Mouse (Mus musculus): Measurements from ENCODE around the gene Tyw1. TPM values are rescaled to one million over a fixed set of nuclear protein-coding genes. Genes with fewer than 3 reads are reported as not detected.

Gene Tyw1
- 25.4 and 29.6 TPM in 2 replicates for polyA plus RNA-seq (2015; fragmentation: Nextera tagmentation; extraction: Ambion mirVana)

GRCm38 (mm10) chr5:130255017-130255720 is at the start of gene Tyw1, which contains the start of gene Sbds:
Gene Tyw1 (plus strand): TSS chr5:130255619.
Gene Sbds (minus strand): TSS chr5:130255530.
- WGBS: under 1% methylated on average over 52 of the region's 52 CpGs
- Histone ChIP-seq H3K4me2 (ENCODE audit: low read length) (peak within 1 kb of the TSS; percentile 73), H3K9ac (replicated peaks; ENCODE audit: low read depth, low read length) (peak within 1 kb of the TSS; percentile 87), H3K27me3 (replicated peaks; ENCODE audit: control insufficient read depth, insufficient read depth, low read length) (no peaks in the 10 kb centered on the region), H3K36me3 (ENCODE audit: control insufficient read depth, insufficient read depth) (peaks cover 6% of the 10 kb centered on the region), H3K27ac (ENCODE audit: low read length) (peak within 1 kb of the TSS; percentile 87), H3K4me3 (replicated peaks; ENCODE audit: low read length) (peak within 1 kb of the TSS; percentile 85), H3K4me1 (replicated peaks; ENCODE audit: control insufficient read depth, insufficient read depth, low read length) (peaks cover 31% of the 10 kb centered on the region), H3K9me3 (ENCODE audit: control insufficient read depth, low read length) (no peaks in the 10 kb centered on the region)
- ATAC-seq: peak; percentile 89

GRCm38 (mm10) chr5:130207299-130207698 is 48.1 kb upstream of the Tyw1 start:
- H3K9ac ChIP-seq (replicated peaks; ENCODE audit: low read depth, low read length): no peak overlapping the region
- no peak overlapping the region for H3K27ac ChIP-seq (ENCODE audit: low read length)
- no peak for ATAC-seq
- H3K4me1 ChIP-seq (replicated peaks; ENCODE audit: control insufficient read depth, insufficient read depth, low read length): no peaks in the 10 kb centered on the region
- no peaks in the 10 kb centered on the region for H3K9me3 ChIP-seq (ENCODE audit: control insufficient read depth, low read length)
- peaks cover 25% of the 10 kb centered on the region for H3K36me3 ChIP-seq (ENCODE audit: control insufficient read depth, insufficient read depth)
- no peak overlapping the region for H3K4me2 ChIP-seq (ENCODE audit: low read length)
- WGBS: 93% methylated on average over 4 of the region's 4 CpGs
- no peaks in the 10 kb centered on the region for H3K27me3 ChIP-seq (replicated peaks; ENCODE audit: control insufficient read depth, insufficient read depth, low read length)
- no peak overlapping the region for H3K4me3 ChIP-seq (replicated peaks; ENCODE audit: low read length)

DNA sequence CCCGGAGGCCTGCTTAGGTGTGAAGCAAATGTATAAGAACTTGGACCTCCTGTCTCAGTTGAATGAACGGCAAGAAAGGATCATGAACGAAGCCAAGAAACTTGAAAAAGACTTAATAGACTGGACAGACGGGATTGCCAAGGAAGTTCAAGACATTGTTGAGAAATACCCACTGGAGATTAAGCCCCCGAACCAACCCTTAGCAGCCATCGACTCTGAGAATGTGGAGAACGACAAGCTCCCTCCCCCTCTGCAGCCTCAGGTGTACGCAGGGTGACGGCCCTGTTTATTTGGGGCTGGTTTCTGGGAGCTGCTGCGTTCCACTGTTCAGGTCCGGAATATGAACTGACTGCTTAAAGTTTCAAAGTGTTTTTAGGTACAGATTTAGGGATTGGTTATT is 42.5 kb upstream of the Tyw1 start:
- Histone ChIP-seq H3K9ac (replicated peaks; ENCODE audit: low read depth, low read length) (no peak overlapping the region), H3K27me3 (replicated peaks; ENCODE audit: control insufficient read depth, insufficient read depth, low read length) (no peaks in the 10 kb centered on the region), H3K4me1 (replicated peaks; ENCODE audit: control insufficient read depth, insufficient read depth, low read length) (no peaks in the 10 kb centered on the region), H3K4me3 (replicated peaks; ENCODE audit: low read length) (no peak overlapping the region), H3K36me3 (ENCODE audit: control insufficient read depth, insufficient read depth) (peaks cover 20% of the 10 kb centered on the region), H3K9me3 (ENCODE audit: control insufficient read depth, low read length) (peaks cover 3% of the 10 kb centered on the region; the same call in 1 of the 2 replicates), H3K27ac (ENCODE audit: low read length) (no peak overlapping the region), H3K4me2 (ENCODE audit: low read length) (no peak overlapping the region)
- 86% methylated on average over 11 of the region's 11 CpGs for WGBS
- ATAC-seq: no peak

DNA sequence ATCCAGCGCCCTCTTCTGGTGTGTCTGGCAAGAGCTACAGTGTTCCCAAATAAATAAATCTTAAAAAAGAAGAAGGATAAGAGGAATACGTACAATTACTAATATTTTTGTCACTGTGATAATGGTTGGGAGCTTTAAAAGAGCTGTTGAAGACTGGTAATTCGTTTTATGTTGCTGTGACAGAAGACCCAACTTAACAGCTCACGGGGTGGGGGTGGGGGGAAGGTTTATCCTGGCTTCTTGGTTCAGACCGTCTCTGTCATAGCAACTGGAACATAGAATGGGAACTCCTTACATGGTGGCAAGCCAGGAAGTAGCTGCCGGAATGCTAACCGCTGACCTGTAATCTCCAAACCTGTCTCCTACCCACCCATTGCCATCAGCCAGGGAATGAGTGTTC is 38.6 kb upstream of the Tyw1 start, which contains the start of gene Tmem248:
Gene Tmem248, plus strand, starts transcription at position 301 of the 400 bp plus-strand sequence.
- Histone ChIP-seq H3K4me1 (replicated peaks; ENCODE audit: control insufficient read depth, insufficient read depth, low read length) (peaks cover 7% of the 10 kb centered on the region), H3K36me3 (ENCODE audit: control insufficient read depth, insufficient read depth) (peaks cover 2% of the 10 kb centered on the region; the same call in 1 of the 2 replicates), H3K9me3 (ENCODE audit: control insufficient read depth, low read length) (peaks cover 5% of the 10 kb centered on the region; the same call in 1 of the 2 replicates), H3K27me3 (replicated peaks; ENCODE audit: control insufficient read depth, insufficient read depth, low read length) (no peaks in the 10 kb centered on the region), H3K9ac (replicated peaks; ENCODE audit: low read depth, low read length) (no peak within 1 kb of the TSS), H3K4me3 (replicated peaks; ENCODE audit: low read length) (no peak within 1 kb of the TSS), H3K27ac (ENCODE audit: low read length) (no peak within 1 kb of the TSS), H3K4me2 (ENCODE audit: low read length) (no peak within 1 kb of the TSS)
- no peak for ATAC-seq
- 86% methylated on average over 7 of the region's 7 CpGs for WGBS

GRCm38 (mm10) chr5:130217406-130217805 is 38.0 kb upstream of the Tyw1 start:
- Histone ChIP-seq H3K9me3 (ENCODE audit: control insufficient read depth, low read length) (peaks cover 5% of the 10 kb centered on the region; the same call in 1 of the 2 replicates), H3K27me3 (replicated peaks; ENCODE audit: control insufficient read depth, insufficient read depth, low read length) (no peaks in the 10 kb centered on the region), H3K9ac (replicated peaks; ENCODE audit: low read depth, low read length) (no peak overlapping the region), H3K4me2 (ENCODE audit: low read length) (no peak overlapping the region), H3K4me1 (replicated peaks; ENCODE audit: control insufficient read depth, insufficient read depth, low read length) (peaks cover 7% of the 10 kb centered on the region), H3K4me3 (replicated peaks; ENCODE audit: low read length) (no peak overlapping the region), H3K36me3 (ENCODE audit: control insufficient read depth, insufficient read depth) (no peaks in the 10 kb centered on the region; the same call in 1 of the 2 replicates), H3K27ac (ENCODE audit: low read length) (no peak overlapping the region)
- ATAC-seq: no peak
- WGBS: 94% methylated on average over 4 of the region's 4 CpGs

DNA sequence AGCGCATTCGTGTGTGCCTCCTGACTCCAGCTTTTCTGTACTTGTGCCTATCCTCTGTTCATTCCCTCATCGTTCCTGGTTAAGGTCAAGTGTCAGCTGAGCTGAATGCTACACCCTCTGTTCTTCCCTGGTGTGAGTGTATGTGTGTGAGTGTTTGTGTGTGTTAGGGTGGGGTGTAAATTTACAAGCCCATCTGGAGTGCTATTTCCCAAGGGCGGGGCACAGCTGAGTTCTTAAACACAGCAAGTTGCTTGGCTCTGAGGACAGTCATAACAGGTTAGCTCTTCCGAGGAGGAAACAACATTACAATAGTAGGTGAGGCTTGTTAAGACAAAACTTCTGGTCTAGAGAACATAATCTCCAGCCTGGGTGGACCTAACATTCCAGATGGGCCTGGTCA is 37.1 kb upstream of the Tyw1 start:
- Histone ChIP-seq H3K9me3 (ENCODE audit: control insufficient read depth, low read length) (peaks cover 5% of the 10 kb centered on the region; the same call in 1 of the 2 replicates), H3K4me3 (replicated peaks; ENCODE audit: low read length) (no peak overlapping the region), H3K9ac (replicated peaks; ENCODE audit: low read depth, low read length) (no peak overlapping the region), H3K4me1 (replicated peaks; ENCODE audit: control insufficient read depth, insufficient read depth, low read length) (peaks cover 14% of the 10 kb centered on the region), H3K4me2 (ENCODE audit: low read length) (no peak overlapping the region), H3K36me3 (ENCODE audit: control insufficient read depth, insufficient read depth) (no peaks in the 10 kb centered on the region), H3K27ac (ENCODE audit: low read length) (no peak overlapping the region), H3K27me3 (replicated peaks; ENCODE audit: control insufficient read depth, insufficient read depth, low read length) (no peaks in the 10 kb centered on the region)
- WGBS: 94% methylated on average over 5 of the region's 5 CpGs
- ATAC-seq: no peak

DNA sequence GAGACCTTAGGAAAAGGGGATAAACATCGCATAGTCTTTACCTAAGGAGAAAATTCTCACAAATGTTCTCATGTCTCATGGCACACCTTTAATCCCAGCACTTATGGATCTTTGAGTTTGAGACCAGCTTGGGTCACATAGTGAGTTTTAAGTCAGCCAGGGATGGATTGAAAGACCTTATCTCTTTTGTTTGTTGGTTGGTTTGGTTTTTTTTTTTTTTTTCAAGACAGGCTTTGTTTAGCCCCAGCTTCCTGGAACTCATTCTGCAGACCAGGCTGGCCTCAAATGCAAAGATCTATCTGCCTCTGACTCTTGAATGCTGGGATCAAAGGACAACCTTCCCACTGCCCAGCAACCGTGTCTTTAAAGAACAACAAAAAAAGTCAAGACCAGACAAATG is 34.1 kb upstream of the Tyw1 start:
- H3K9me3 ChIP-seq (ENCODE audit: control insufficient read depth, low read length): peaks cover 5% of the 10 kb centered on the region; the same call in 1 of the 2 replicates
- no peak for ATAC-seq
- peaks cover 22% of the 10 kb centered on the region for H3K4me1 ChIP-seq (replicated peaks; ENCODE audit: control insufficient read depth, insufficient read depth, low read length)
- no peaks in the 10 kb centered on the region for H3K27me3 ChIP-seq (replicated peaks; ENCODE audit: control insufficient read depth, insufficient read depth, low read length)
- no peaks in the 10 kb centered on the region for H3K36me3 ChIP-seq (ENCODE audit: control insufficient read depth, insufficient read depth)
- peak overlapping the region; percentile 54 for H3K4me2 ChIP-seq (ENCODE audit: low read length)
- H3K27ac ChIP-seq (ENCODE audit: low read length): no peak overlapping the region
- 52% methylated on average over 2 of the region's 2 CpGs for WGBS
- H3K9ac ChIP-seq (replicated peaks; ENCODE audit: low read depth, low read length): peak overlapping the region; percentile 76
- peak overlapping the region; percentile 88 for H3K4me3 ChIP-seq (replicated peaks; ENCODE audit: low read length)

DNA sequence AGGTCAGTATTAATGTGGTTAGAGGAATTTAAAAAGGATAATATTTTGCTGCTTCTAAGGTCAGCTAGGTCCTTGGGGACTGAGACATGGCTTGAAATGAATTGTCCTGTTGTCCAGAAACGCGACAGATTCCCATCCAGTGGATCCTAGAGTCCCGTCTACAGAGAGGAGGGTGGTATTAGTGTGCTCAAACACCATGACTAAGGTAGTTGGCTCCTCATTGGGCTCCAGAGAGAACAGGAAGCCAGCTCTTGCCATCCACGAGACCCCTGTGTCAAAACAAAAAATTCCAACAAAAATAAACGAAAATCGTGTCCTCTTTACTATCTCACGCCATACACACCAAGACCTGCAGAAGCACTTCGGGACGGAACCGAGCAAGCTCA is 33.7 kb upstream of the Tyw1 start:
- peak overlapping the region; percentile 76 for H3K9ac ChIP-seq (replicated peaks; ENCODE audit: low read depth, low read length)
- peak overlapping the region; percentile 88 for H3K4me3 ChIP-seq (replicated peaks; ENCODE audit: low read length)
- H3K36me3 ChIP-seq (ENCODE audit: control insufficient read depth, insufficient read depth): no peaks in the 10 kb centered on the region
- H3K27ac ChIP-seq (ENCODE audit: low read length): peak overlapping the region; percentile 73
- peaks cover 5% of the 10 kb centered on the region; the same call in 1 of the 2 replicates for H3K9me3 ChIP-seq (ENCODE audit: control insufficient read depth, low read length)
- H3K4me2 ChIP-seq (ENCODE audit: low read length): peak overlapping the region; percentile 54
- H3K27me3 ChIP-seq (replicated peaks; ENCODE audit: control insufficient read depth, insufficient read depth, low read length): no peaks in the 10 kb centered on the region
- ATAC-seq: peak; percentile 62
- peaks cover 22% of the 10 kb centered on the region for H3K4me1 ChIP-seq (replicated peaks; ENCODE audit: control insufficient read depth, insufficient read depth, low read length)
- under 1% methylated on average over 10 of the region's 10 CpGs for WGBS

DNA sequence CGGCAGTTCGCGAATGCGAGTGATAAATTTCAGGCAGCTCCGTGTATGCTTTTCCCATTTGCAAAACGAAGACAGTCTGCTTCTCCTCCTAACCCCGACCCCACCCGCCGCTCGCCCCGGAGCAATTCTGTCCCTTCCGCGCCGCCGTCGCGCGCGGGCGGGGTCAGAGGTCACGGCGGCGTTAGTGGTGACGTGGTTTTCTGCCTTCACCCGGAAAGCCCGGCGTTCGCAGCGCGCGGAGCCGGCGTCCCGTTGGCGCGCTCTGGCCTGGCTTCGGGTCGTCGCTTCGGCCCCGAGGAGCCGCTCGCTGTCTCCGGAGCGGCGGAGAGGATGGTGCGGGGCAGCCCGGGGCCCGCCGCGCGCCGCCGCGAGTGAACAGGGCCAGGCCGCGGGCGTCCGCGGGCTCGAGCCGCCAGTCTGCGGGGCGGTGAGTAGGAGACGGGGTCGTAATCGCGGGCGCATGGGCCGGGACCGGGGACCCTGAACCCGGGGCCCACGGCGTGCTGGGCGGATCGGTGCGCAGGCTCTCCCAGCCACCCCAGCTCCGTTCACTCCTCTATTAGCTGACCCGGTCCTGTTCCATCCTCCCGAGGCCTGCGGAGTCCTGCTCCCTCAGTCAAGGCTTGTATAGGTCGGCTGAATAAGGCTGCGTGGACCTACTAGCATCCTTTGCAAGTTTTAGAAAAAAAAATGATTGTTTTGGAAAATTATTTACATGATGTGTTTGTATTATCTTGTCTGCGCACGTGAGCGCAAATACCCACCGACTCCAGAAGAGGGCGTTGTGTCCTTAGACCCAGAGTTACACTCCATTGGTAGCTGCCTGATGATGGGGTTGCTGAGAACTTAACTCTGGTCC is 33.0 kb upstream of the Tyw1 start:
- WGBS: under 1% methylated on average over 88 of the region's 88 CpGs
- no peaks in the 10 kb centered on the region for H3K36me3 ChIP-seq (ENCODE audit: control insufficient read depth, insufficient read depth)
- peak overlapping the region; percentile 73 for H3K27ac ChIP-seq (ENCODE audit: low read length)
- no peaks in the 10 kb centered on the region for H3K27me3 ChIP-seq (replicated peaks; ENCODE audit: control insufficient read depth, insufficient read depth, low read length)
- peaks cover 5% of the 10 kb centered on the region; the same call in 1 of the 2 replicates for H3K9me3 ChIP-seq (ENCODE audit: control insufficient read depth, low read length)
- H3K4me3 ChIP-seq (replicated peaks; ENCODE audit: low read length): peak overlapping the region; percentile 88
- peak; percentile 93 for ATAC-seq
- peak overlapping the region; percentile 65 for H3K4me2 ChIP-seq (ENCODE audit: low read length)
- peaks cover 22% of the 10 kb centered on the region for H3K4me1 ChIP-seq (replicated peaks; ENCODE audit: control insufficient read depth, insufficient read depth, low read length)
- peak overlapping the region; percentile 76 for H3K9ac ChIP-seq (replicated peaks; ENCODE audit: low read depth, low read length)

Data from forebrain, embryonic 16.5 days (tissue).